Mouse (Mus musculus) urinary bladder, postnatal 36 days (tissue): ENCODE data around the gene Plxnb2.

Source experiments
- DNase-seq, 2 experiments: peaks; one replicate each; pipeline ENCODE4 v3.0.0; 2022; ENCODE audit warnings: low spot score in 2 of 2, mixed read lengths in 1 of 2

Plxnb2 gene

DNA sequence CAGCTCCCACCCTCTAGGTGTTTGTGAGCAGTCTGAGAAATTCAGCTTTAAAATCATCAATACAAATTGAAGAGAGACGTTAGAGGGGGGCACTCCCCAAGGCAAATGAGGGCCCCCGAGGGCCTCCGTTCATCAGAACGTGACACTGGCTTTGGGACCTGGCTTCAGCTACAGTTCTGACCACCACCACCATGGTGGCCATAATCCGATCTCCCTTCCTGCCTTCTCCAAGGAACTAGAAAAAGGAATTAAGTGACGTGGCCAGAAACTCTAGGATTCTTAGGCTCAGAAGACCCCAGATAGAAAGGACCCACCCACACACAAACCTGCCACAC is 991 bp downstream of the Plxnb2 start:
- no peak for DNase-seq

DNA sequence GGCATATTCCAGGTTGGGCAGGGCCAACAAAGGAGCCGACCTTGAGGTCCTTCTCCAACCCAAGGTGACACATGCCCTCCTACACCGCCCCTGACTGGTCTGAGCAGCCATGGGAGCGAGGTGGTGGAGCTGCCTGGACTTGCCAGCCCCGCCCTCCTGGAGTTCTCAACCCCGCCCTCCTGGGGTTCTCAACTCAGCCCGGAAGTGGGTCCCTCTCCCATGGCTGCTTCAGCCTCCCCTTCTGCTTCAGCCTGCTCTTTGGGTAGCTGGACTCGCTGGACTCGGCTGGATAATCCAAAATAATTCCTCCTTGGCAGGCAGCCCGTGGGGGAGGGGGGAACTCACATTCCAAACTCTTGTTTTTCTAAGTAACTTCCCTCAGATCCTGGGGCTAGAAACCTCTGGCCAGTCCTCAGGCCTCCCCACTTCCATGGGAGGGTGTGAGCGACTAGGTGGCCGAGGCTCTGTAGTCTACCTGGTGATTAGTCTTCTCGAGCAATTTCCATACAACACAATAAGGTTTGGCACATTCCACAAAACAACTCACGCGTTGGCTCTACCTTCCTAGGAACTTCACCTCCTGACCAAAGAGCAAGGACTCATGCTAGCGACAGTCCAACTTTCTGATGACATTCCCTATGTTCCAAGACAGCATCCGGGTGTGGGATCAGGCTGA is 1.5 kb downstream of the Plxnb2 start:
- DNase-seq, result peak; percentile 83 to 85

DNA sequence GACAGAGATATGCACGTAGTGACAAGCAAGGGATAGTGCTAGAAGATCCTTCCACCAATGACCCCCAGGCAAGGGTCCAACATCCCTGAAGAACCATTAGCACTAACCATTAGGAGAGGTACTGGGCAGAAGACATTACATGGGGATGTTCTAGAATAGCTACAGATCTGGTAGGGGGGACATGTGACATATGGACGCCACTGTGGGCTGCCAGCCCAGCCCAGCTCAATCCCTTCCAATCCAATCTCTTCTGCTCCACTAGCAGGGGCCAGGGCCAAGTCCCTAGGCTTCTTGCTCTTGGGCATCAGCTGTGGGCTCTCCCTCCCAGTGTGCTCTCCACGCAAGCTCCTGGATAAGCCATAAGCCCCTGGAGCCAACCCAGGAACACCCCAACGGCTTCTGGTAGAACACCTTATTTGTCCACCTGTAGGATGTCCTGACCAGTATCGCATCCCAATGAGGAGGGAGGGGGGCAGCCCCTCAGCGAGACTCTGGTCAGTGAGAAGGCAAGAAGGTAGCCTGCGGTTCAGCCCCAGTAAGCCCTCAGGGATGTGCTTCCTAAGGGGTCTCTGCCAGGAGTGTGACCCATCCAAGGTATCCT is 2.2 kb downstream of the Plxnb2 start:
- no peak for DNase-seq

- no peak for DNase-seq
These were observed 2.9 kb downstream of the Plxnb2 start for GRCm38 (mm10) chr15:89177576-89178259.

DNA sequence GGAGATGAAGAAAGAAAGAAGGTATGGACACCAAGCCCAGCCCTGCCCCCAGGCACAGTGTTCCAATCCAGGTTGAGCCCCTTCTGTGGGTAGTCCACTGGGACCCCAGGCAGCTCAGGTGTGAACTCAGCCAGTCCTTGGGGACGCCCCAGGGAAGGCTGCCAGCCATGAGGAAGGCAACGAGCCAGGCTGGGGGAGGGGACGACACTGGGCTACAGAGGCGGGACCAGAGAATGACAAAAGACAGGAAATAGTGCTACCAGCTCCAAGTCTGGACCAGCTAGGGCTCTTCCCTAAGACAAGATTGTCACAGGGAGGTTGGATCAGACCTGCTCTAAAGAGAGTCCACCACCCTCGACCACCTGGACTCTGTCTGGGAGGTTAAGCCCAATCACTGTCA is 3.5 kb downstream of the Plxnb2 start:
- peak; percentile 84 to 86 for DNase-seq

DNA sequence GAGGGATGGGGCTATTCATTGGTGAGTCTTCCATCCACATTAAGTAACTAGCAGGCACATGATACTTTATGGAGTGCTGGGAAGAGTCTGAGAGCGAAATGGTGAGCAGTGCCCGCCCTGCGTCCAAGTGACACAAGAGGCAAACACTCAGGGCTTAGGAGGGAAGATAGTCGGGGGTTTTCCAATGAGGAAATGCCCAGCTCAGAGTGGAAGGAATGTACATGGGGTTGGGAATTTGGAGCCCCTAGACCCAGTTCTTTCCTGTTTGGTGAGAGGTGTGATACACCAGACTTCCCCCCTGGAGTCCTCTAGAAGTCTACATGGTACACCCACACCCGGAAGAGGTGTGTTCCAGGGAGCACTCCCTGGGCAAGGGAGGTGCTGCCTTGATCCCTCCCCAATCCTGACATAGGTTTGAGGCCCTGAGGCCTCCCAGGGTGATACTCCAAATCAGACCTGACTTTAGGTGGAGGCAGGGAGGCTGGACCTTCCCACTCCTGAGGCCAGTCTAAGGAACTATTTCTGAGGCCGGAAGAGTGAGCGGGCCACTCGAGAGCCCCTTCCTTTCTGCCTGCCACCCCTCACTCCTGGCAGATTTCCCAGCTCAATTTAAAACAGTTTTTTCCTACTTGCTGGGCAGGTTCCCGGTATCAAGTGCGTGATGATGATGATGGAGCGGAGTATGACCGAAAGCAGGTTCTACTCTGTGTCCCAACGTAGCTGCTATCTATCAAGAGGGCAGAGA is 5.0 kb downstream of the Plxnb2 start:
- no peak for DNase-seq

- DNase-seq, result no peak
These were observed 5.7 kb downstream of the Plxnb2 start for GRCm38 (mm10) chr15:89174889-89175339.

- DNase-seq, result peak; percentile 59 to 69
These were observed 6.7 kb downstream of the Plxnb2 start for GRCm38 (mm10) chr15:89173906-89174214.

DNA sequence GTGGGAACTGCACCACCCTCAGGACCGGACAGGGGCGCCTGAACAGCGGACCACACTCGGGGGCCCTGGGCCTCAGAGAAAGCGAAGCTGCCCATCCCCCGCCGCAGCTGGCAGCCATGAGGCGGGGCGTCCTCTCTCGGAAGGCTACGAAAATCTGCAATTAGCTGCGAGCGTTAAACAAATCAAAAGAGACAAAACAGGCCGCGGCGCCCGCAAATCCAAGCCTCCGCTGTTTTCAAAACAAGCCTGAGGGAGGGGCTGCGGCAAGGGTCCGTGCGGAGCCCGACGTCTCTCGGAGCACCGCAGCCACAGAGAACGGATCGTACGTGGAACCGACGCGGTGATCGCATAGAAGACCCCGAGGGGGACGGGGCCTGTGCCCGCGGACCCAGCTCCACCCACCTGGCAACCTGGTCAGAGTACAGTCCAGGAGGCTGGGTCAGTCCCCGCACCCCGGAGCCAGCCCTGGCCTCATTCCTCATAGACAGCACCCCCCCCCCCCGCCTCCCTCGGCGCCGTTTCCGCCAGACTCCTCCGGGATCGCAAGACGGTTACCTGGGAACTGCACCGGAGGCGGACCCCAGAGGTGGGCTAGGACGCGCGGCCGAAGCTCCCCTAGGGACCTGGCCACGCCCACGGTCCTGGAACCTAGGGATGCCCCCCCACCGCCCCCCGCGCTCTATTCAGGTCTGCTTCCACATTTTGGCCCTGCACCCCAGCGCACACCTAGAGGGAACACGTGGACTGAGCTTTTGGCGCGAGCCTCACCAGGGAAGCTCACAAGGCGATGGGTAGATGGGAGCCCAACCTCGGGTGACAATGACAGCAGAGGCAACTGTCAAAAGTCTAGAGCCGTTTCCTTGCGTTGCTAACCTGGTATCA is 7.3 kb downstream of the Plxnb2 start:
- DNase-seq, result no peak

- DNase-seq, result no peak
These were observed 8.2 kb downstream of the Plxnb2 start for GRCm38 (mm10) chr15:89172276-89172935.

GRCm38 (mm10) chr15:89171526-89172051 is 9.0 kb downstream of the Plxnb2 start:
- DNase-seq, result no peak

DNA sequence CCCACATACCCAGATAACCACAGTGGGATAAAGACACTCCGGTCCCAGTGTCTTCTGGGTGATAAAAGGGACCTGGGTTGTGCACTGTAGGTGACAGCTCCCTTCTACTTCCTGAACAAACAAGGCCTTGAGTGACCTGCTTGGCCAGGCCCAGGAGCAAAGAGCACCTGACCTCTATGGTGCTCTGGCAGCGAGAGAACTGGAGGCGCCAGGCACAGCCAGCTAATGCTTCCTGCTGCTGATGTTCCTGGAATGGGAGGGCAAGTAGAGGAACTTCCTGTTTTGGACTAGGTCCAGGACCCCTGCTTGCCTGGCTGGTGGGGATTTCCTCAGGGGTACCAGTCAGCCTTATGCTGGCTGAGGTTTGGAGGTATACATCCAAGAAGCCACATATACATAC is 10.5 kb downstream of the Plxnb2 start:
- DNase-seq, result no peak

DNA sequence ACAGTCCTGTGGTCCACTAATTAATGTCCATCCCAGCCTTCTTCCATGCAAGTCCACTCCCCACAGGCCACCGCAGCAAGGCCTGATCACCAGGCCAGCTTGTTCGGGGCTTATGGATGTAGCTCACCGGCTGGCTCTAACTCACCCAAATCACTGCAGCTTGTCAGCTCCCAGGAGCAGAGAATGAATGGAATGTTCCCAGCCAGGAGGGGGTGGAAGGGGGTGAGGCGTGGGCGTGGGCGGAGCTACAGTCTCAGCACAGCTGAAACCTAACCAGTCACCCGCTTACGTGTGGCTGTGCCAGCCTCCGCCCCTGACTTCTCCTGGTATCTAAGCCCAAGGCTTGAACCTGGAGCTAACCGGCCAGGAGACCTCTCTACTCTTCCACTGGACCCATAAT is 11.2 kb downstream of the Plxnb2 start:
- peak; percentile 69 to 83 for DNase-seq

- no peak for DNase-seq
These were observed 11.7 kb downstream of the Plxnb2 start for GRCm38 (mm10) chr15:89168922-89169321.

DNA sequence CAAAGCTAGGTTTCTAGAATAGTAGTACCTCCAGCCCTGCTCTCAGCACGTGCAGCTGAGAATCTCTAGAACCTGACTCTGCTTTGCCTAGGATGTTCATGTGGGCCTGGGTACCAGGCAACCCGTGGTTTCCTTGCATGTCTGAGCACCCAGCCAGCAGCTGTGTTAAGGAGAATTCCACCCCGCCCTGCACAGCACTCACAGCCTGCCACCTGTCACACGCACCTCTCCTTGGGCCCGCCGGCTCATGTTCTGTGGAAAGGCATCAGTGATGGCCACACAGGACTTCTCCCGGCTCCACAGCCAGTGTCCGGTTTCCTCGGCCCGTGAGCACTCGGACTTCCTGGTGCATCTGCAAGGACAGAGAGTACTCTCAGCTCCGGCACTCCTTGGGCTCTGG is 15.1 kb downstream of the Plxnb2 start:
- DNase-seq, result no peak

DNA sequence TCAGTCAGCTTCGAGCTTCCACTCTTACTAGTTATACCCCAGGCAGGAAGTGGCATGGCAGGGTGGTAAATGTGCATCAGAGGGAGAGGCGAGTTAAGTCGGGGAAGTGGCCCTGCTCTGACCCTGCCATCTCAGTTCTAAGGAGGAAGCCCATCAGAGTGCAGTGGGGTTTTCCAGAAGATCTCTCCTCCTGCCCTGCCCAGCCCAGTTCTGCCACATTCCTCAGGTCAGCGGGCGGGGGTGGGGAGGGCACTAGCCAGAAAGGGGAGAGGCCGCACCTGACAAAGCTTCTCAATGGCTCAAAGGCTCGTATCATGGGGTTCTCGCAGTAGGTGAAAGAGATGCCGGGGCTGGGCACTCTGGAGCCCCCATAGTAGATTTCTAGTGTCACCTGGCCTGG is 19.2 kb downstream of the Plxnb2 start:
- peak; percentile 51 to 58 for DNase-seq

- DNase-seq, result no peak
These were observed 22.1 kb downstream of the Plxnb2 start for GRCm38 (mm10) chr15:89158516-89158915.

- DNase-seq, result peak in 1 of 2 experiments; percentile 66
These were observed 22.6 kb downstream of the Plxnb2 start for GRCm38 (mm10) chr15:89157954-89158353.

GRCm38 (mm10) chr15:89152312-89152711 is 28.3 kb downstream of the Plxnb2 start:
- DNase-seq, result no peak

GRCm38 (mm10) chr15:89150041-89150390 is 30.6 kb downstream of the Plxnb2 start:
- DNase-seq, result no peak
